Mouse (Mus musculus) embryonic facial prominence, embryonic 15.5 days (tissue): Measurements from ENCODE around the gene 9930104L06Rik. TPM values are rescaled to one million over a fixed set of nuclear protein-coding genes. Genes with fewer than 3 reads are reported as not detected.
A peak's percentile ranks its signal among the peaks of the same experiment; 100 is the strongest.
"Not testable (repeated sequence)": the region's sequence is repeated elsewhere in the genome, so short reads cannot be mapped to it uniquely, and the experiment has no call there.

Experiments used
- ATAC-seq: fragments of 200-750 bp; cut with Nextera tagmentation; 2 replicates; pipeline ENCODE4 v1.8.0; 2017; ENCODE audit warnings: low read depth, moderate TSS enrichment; ENCODE audit not compliant: insufficient number of reproducible peaks, low FRiP score, low TSS enrichment
- H3K27ac ChIP-seq: fragments of 300-500 bp; sonication (generic); replicated peaks from 2 replicates; pipeline ENCODE4 v1.5.1; 2015; ENCODE audit warnings: mild to moderate bottlenecking, inconsistent platforms
- H3K27me3 ChIP-seq: fragments of 300-500 bp; sonication (generic); 2 replicates; pipeline ENCODE4 v1.6.1; 2015; ENCODE audit warnings: inconsistent platforms
- H3K36me3 ChIP-seq: fragments of 300-500 bp; sonication (generic); 2 replicates; pipeline ENCODE4 v1.6.1; 2015; ENCODE audit warnings: mild to moderate bottlenecking, inconsistent platforms
- H3K4me1 ChIP-seq: fragments of 300-500 bp; sonication (generic); 2 replicates; pipeline ENCODE4 v1.6.1; 2015; ENCODE audit warnings: inconsistent platforms
- H3K4me2 ChIP-seq: fragments of 300-500 bp; sonication (generic); replicated peaks from 2 replicates; pipeline ENCODE4 v1.6.1; 2015; ENCODE audit warnings: mild to moderate bottlenecking, inconsistent platforms
- H3K4me3 ChIP-seq: fragments of 300-500 bp; sonication (generic); replicated peaks from 2 replicates; pipeline ENCODE4 v1.5.1; 2015; ENCODE audit warnings: mild to moderate bottlenecking, inconsistent platforms
- H3K9ac ChIP-seq: fragments of 300-500 bp; sonication (generic); 2 replicates; pipeline ENCODE4 v1.6.1; 2015; ENCODE audit warnings: inconsistent platforms
- H3K9me3 ChIP-seq: fragments of 300-500 bp; sonication (generic); replicated peaks from 2 replicates; pipeline ENCODE4 v1.6.1; 2016; ENCODE audit warnings: inconsistent platforms
- WGBS: fragments of 180-500 bp; shearing (Covaris S2); methylation state at CpG from one replicate; pipeline ENCODE4 v1.1.7; 2015; 5-methylcytosine and 5-hydroxymethylcytosine counted together
- polyA plus RNA-seq: library from polyadenylated mRNA; unstranded; fragments of >200 nt; fragmentation: Nextera tagmentation; extraction: Ambion mirVana; gene quantifications from 2 replicates; pipeline ENCODE4 v1.2.1, GENCODE M21; 2015

The 9930104L06Rik gene
- polyA plus RNA-seq, 1 experiment from 2014 or later, result 16.7 TPM

DNA sequence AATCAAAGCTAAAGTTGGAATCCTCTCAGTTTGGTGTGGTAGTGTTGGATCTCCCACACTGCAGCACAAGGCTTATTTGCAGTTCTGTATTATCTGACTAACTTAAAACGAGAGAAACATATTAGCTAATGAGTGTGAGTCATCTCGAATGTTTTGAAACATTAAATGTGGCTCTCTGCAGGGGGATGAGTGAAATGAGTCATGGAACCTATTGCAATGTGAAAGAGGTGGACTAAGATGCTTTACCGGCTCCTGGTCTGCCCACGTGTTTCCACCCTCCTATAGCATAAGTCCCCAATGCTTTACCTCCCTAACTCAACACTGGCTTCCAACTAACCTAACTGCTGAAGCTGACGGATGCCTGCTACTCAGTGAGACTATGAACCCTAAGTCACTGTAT is 8.7 kb upstream of the 9930104L06Rik start:
- Histone ChIP-seq H3K9ac (no peak overlapping the region), H3K27me3 (no peaks in the 10 kb centered on the region), H3K36me3 (peaks cover 67% of the 10 kb centered on the region), H3K9me3 (no peaks in the 10 kb centered on the region), H3K4me2 (no peak overlapping the region), H3K27ac (no peak overlapping the region), H3K4me3 (no peak overlapping the region), H3K4me1 (no peaks in the 10 kb centered on the region)
- 84% methylated on average over 5 of the region's 5 CpGs for WGBS
- no peak for ATAC-seq

DNA sequence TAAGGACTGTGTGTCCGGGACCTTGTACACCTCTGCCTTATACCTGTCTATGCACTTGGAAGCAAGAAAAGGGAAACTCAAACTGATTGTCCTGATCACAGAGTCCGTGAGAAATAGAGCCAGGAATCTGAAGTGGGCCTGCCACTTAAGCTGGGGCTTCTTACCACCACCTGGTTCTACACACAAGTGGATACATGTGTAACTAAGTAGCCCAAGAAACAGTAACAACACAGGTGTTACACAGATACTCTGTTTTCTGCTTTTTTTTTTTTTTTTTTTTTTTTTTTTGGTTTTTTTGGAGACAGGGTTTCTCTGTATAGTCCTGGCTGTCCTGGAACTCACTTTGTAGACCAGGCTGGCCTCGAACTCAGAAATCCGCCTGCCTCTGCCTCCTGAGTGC is 2.4 kb downstream of the 9930104L06Rik start, which contains the start of gene Cdca8:
Gene Cdca8, minus strand, starts transcription at position 101 of the 400 bp plus-strand sequence.
- not testable (repeated sequence) for H3K4me2 ChIP-seq, H3K9ac ChIP-seq, ATAC-seq, H3K27me3 ChIP-seq, H3K27ac ChIP-seq, H3K9me3 ChIP-seq
- H3K4me3 ChIP-seq, result 0 out of 2 replicates have a peak within 1 kb of the TSS, but pooled peaks have one; percentile 88
- WGBS, result 97% methylated on average over 4 of the region's 4 CpGs
- H3K36me3 ChIP-seq, result peaks cover 35% of the 10 kb centered on the region
- H3K4me1 ChIP-seq, result peaks cover 25% of the 10 kb centered on the region

DNA sequence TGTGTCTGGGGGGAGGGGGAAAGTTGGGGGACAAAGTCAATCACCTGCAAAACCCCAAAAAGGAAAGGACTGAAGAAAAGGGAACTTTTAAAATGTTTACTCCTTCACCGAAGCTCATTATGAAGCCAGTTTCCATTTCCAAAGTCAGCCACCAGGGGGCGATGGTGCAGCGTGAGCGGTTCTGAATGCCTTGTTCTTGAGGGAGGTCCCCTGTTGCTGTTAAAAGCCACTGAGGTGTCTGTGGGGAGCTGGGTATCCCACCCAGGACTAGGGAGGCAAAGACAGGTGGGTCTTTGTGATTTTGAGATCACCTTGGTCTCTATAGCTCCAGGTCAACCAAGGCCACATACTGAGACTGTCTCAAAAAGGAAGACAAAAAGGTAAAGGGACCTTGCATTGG is 6.2 kb downstream of the 9930104L06Rik start:
- Histone ChIP-seq H3K4me3 (no peak overlapping the region), H3K36me3 (peaks cover 35% of the 10 kb centered on the region), H3K9me3 (no peaks in the 10 kb centered on the region), H3K4me2 (no peak overlapping the region), H3K27me3 (no peaks in the 10 kb centered on the region), H3K9ac (no peak overlapping the region), H3K27ac (no peak overlapping the region), H3K4me1 (peaks cover 1% of the 10 kb centered on the region; the same call in 1 of the 2 replicates)
- ATAC-seq, result no peak
- 9% methylated on average over 4 of the region's 4 CpGs for WGBS

DNA sequence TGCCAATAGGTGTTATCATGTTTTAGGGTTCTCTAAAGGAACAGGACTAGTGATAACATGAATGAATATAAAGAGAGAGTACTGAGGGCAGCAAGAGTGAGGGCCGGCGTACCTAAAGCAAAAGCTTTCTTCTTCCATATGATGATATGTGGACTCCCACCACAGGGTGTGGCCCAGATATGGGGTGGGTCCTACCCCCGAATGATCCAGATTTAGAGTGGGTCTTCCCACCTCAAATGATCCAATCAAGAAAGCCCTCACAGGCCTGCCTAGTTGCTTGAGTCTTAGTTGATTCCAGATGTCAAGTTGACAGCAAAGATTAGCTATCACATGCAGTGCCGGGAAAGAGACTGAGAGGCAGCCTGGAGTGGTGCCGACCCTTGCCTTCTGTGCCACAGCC is 6.9 kb downstream of the 9930104L06Rik start:
- no peak overlapping the region for H3K27ac ChIP-seq
- no peaks in the 10 kb centered on the region for H3K9me3 ChIP-seq
- H3K4me2 ChIP-seq, result no peak overlapping the region
- 47% methylated on average over 5 of the region's 5 CpGs for WGBS
- no peaks in the 10 kb centered on the region for H3K27me3 ChIP-seq
- no peak overlapping the region for H3K4me3 ChIP-seq
- H3K36me3 ChIP-seq, result peaks cover 30% of the 10 kb centered on the region
- H3K9ac ChIP-seq, result no peak overlapping the region
- no peak for ATAC-seq
- H3K4me1 ChIP-seq, result no peaks in the 10 kb centered on the region

- Histone ChIP-seq H3K9me3 (no peaks in the 10 kb centered on the region), H3K9ac (no peak overlapping the region), H3K27me3 (no peaks in the 10 kb centered on the region), H3K4me2 (no peak overlapping the region), H3K4me1 (peaks cover 6% of the 10 kb centered on the region; the same call in 1 of the 2 replicates), H3K4me3 (no peak overlapping the region), H3K27ac (no peak overlapping the region), H3K36me3 (peaks cover 19% of the 10 kb centered on the region)
- 62% methylated on average over 2 of the region's 2 CpGs for WGBS
- ATAC-seq, result no peak
Observed at GRCm38 (mm10) chr4:124944961-124945360, 8.1 kb downstream of the 9930104L06Rik start.

- 88% methylated on average over 3 of the region's 3 CpGs for WGBS
- Histone ChIP-seq H3K4me3 (no peak overlapping the region), H3K4me1 (peaks cover 24% of the 10 kb centered on the region), H3K9ac (no peak overlapping the region), H3K36me3 (no peaks in the 10 kb centered on the region), H3K9me3 (no peaks in the 10 kb centered on the region), H3K27ac (no peak overlapping the region), H3K4me2 (no peak overlapping the region), H3K27me3 (no peaks in the 10 kb centered on the region)
- ATAC-seq, result no peak
Observed at GRCm38 (mm10) chr4:124949488-124949887, 12.6 kb downstream of the 9930104L06Rik start.

- H3K4me1 ChIP-seq, result peaks cover 24% of the 10 kb centered on the region
- no peaks in the 10 kb centered on the region for H3K27me3 ChIP-seq
- no peak overlapping the region for H3K4me3 ChIP-seq
- no peak overlapping the region for H3K4me2 ChIP-seq
- ATAC-seq, result no peak
- WGBS, result 69% methylated on average over 21 of the region's 21 CpGs
- H3K36me3 ChIP-seq, result no peaks in the 10 kb centered on the region
- H3K9me3 ChIP-seq, result no peaks in the 10 kb centered on the region
- H3K9ac ChIP-seq, result no peak overlapping the region
- peak overlapping the region; percentile 11 for H3K27ac ChIP-seq
Observed at GRCm38 (mm10) chr4:124950181-124951035, 13.6 kb downstream of the 9930104L06Rik start.

DNA sequence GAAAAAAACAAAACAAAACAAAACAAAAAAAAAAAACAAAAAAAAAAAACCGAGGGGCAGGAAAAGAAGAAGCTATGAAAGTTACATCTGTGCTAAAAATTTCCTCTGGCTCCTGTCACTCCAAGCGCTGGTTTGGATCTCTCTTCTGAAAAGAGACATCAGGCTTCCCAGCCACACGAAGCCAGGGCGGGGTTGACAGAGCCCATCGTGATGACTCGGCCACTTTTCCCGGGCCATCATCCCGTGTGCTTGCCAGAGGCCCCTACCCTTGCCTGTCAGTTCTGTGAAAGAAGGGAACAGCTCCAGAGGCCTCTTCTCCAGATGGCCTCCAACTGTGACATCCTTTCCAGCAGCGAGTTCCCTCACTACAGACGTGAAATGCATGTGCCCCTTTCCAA is 14.2 kb downstream of the 9930104L06Rik start:
- Histone ChIP-seq H3K4me2 (no peak overlapping the region), H3K27me3 (no peaks in the 10 kb centered on the region), H3K9ac (no peak overlapping the region), H3K27ac (peak overlapping the region; percentile 66), H3K4me1 (peaks cover 24% of the 10 kb centered on the region), H3K9me3 (no peaks in the 10 kb centered on the region), H3K36me3 (no peaks in the 10 kb centered on the region), H3K4me3 (no peak overlapping the region)
- ATAC-seq, result no peak
- 27% methylated on average over 10 of the region's 10 CpGs for WGBS

GRCm38 (mm10) chr4:124953546-124953945 is 16.7 kb downstream of the 9930104L06Rik start:
- H3K27ac ChIP-seq, result no peak overlapping the region
- 46% methylated on average over 4 of the region's 4 CpGs for WGBS

DNA sequence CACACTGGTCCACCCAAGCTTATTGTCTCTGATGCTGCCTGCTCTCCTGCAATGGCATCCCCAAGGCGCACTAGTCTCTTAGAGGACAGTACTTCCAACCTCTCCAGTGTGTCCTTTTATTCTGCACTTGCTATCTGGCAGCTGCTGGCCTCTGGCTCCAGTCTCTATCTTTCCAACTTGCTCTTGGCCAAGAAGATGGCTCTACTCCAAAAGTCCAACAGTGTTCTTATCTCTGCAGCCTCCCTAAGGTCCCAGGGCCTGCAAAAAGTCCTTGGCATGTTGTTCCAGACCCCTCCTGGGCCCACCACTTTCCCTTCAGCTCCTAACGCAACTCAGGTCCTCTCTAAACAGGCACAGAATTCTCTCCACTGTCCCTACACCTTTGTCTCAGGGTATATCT is 20.4 kb downstream of the 9930104L06Rik start:
- Histone ChIP-seq H3K4me3 (no peak overlapping the region), H3K36me3 (no peaks in the 10 kb centered on the region), H3K4me2 (no peak overlapping the region), H3K27me3 (no peaks in the 10 kb centered on the region), H3K9ac (no peak overlapping the region), H3K4me1 (peaks cover 8% of the 10 kb centered on the region; the same call in 1 of the 2 replicates), H3K27ac (no peak overlapping the region), H3K9me3 (no peaks in the 10 kb centered on the region)
- no peak for ATAC-seq
- 79% methylated on average over 2 of the region's 2 CpGs for WGBS

More at GRCm38 (mm10) chr4:124953546-124953945, 16.7 kb downstream of the 9930104L06Rik start:
- Histone ChIP-seq H3K27me3 (no peaks in the 10 kb centered on the region), H3K4me1 (peaks cover 24% of the 10 kb centered on the region), H3K9me3 (no peaks in the 10 kb centered on the region), H3K9ac (no peak overlapping the region), H3K4me3 (no peak overlapping the region), H3K36me3 (no peaks in the 10 kb centered on the region), H3K4me2 (no peak overlapping the region)
- no peak; the same call in 1 of the 2 replicates for ATAC-seq

- peaks cover 8% of the 10 kb centered on the region; the same call in 1 of the 2 replicates for H3K4me1 ChIP-seq
- no peaks in the 10 kb centered on the region for H3K36me3 ChIP-seq
- no peak overlapping the region for H3K9ac ChIP-seq
- 41% methylated on average over 11 of the region's 11 CpGs for WGBS
- peak overlapping the region; percentile 58; the same call in 1 of the 2 replicates for H3K27ac ChIP-seq
- no peaks in the 10 kb centered on the region for H3K9me3 ChIP-seq
- peak; percentile 36; the same call in 1 of the 2 replicates for ATAC-seq
- no peak overlapping the region for H3K4me2 ChIP-seq
- H3K27me3 ChIP-seq, result no peaks in the 10 kb centered on the region
- H3K4me3 ChIP-seq, result no peak overlapping the region
Observed at GRCm38 (mm10) chr4:124959062-124959461, 22.2 kb downstream of the 9930104L06Rik start.
